Mouse (Mus musculus): ENCODE measurements around the gene Mdh1b. TPM values are rescaled to one million over a fixed set of nuclear protein-coding genes. Genes with fewer than 3 reads are reported as not detected.

Gene Mdh1b
- total and polyA plus RNA-seq, 3 experiments, result 0.13 to 0.49 (median 0.46) TPM

GRCm38 (mm10) chr1:63776902-63777630 is 46.9 kb upstream of the Mdh1b start:
- no peak for TF ChIP-seq EP300 (IDR thresholded peaks at IDR 0.05; ENCODE audit: low read length)
- no peak for TF ChIP-seq MXI1 (IDR thresholded peaks at IDR 0.05; ENCODE audit: low read depth, low read length)
- TF ChIP-seq RAD21 (IDR thresholded peaks at IDR 0.05; ENCODE audit: low read depth, low read length), result no peak
- TF ChIP-seq KAT2A (IDR thresholded peaks at IDR 0.05; ENCODE audit: insufficient replicate concordance, low read length), result no peak
- no peak for TF ChIP-seq ZMIZ1 (IDR thresholded peaks at IDR 0.05; ENCODE audit: low read depth, low read length)
- TF ChIP-seq MYC (IDR thresholded peaks at IDR 0.05; ENCODE audit: low read depth, low read length), result no peak
- no peak for TF ChIP-seq RCOR1 (conservative IDR thresholded peaks at IDR 0.05; ENCODE audit: low read depth, low read length)
- no peak for TF ChIP-seq USF1 (IDR thresholded peaks at IDR 0.05; ENCODE audit: low read depth, low read length)
- no peak for TF ChIP-seq MAFK (IDR thresholded peaks at IDR 0.05; ENCODE audit: insufficient replicate concordance, low read length)
- no peak for TF ChIP-seq PAX5 (IDR thresholded peaks at IDR 0.05; ENCODE audit: low read length)
- no peak for TF ChIP-seq ZKSCAN1 (IDR thresholded peaks at IDR 0.05; ENCODE audit: borderline replicate concordance, low read depth, low read length)
- TF ChIP-seq HCFC1 (IDR thresholded peaks at IDR 0.05; ENCODE audit: low read depth, low read length), result no peak
- no peak for TF ChIP-seq CTCF (conservative IDR thresholded peaks at IDR 0.05 in 1 of 2, IDR thresholded peaks at IDR 0.05 in 1 of 2; ENCODE audit: low read depth in 2 of 2, low read length in 2 of 2)
- no peak for TF ChIP-seq SIN3A (IDR thresholded peaks at IDR 0.05; ENCODE audit: low read length)
- TF ChIP-seq CHD2 (IDR thresholded peaks at IDR 0.05; ENCODE audit: low read length), result no peak
- TF ChIP-seq ZC3H11A (IDR thresholded peaks at IDR 0.05; ENCODE audit: low read depth, low read length), result no peak

GRCm38 (mm10) chr1:63776396-63776795 is 46.3 kb upstream of the Mdh1b start:
- H3K27me3 ChIP-seq (replicated peaks), result no peaks in the 10 kb centered on the region
- dilution Hi-C loops (cut with MboI; ENCODE audit: extremely low pct_ligation_motif_present, extremely low pct_unique_long_range_greater_than_20kb, low sequenced_read_pairs) (no loop called here), in situ Hi-C loops (cut with MboI; ENCODE audit: low pct_ligation_motif_present, low pct_unique_long_range_greater_than_20kb, low sequenced_read_pairs) (no loop called here)
- no peak overlapping the region for H3K4me3 ChIP-seq (replicated peaks in 1 of 3; ENCODE audit: low read depth in 2 of 3, low read length in 2 of 3, poor library complexity in 1 of 3)
- DNase-seq (ENCODE audit: extremely low read depth), result no peak
- H3K4me2 ChIP-seq (ENCODE audit: insufficient read depth, low read depth, poor library complexity, severe bottlenecking), result no peak overlapping the region
- no peak overlapping the region for H3K27ac ChIP-seq (ENCODE audit: insufficient read depth, low read depth)
- H3K9ac ChIP-seq (ENCODE audit: insufficient read depth, low read depth), result no peak overlapping the region
- H3K36me3 ChIP-seq (replicated peaks in 1 of 2; ENCODE audit: control insufficient read depth in 1 of 2, insufficient read depth in 1 of 2, low read length in 1 of 2), result no peaks in the 10 kb centered on the region
- H3K4me1 ChIP-seq (ENCODE audit: control insufficient read depth in 1 of 2, insufficient read depth in 2 of 2), result peaks cover 0 to 3% of the 10 kb centered on the region in 2 experiments; a peak in 1 of 4 replicates
- no peaks in the 10 kb centered on the region for H3K9me3 ChIP-seq (replicated peaks; ENCODE audit: low read length)
- no peak for TF ChIP-seq MAZ (IDR thresholded peaks at IDR 0.05; ENCODE audit: low read depth, low read length)
- no peak for TF ChIP-seq ELF1 (IDR thresholded peaks at IDR 0.05; ENCODE audit: low read depth, low read length)
- no peak for TF ChIP-seq KAT2A (IDR thresholded peaks at IDR 0.05; ENCODE audit: insufficient replicate concordance, low read length)
- TF ChIP-seq BHLHE40 (IDR thresholded peaks at IDR 0.05; ENCODE audit: low read depth, low read length), result no peak
- TF ChIP-seq CHD1 (IDR thresholded peaks at IDR 0.05; ENCODE audit: low read depth, low read length), result no peak
- TF ChIP-seq CHD2 (IDR thresholded peaks at IDR 0.05; ENCODE audit: low read length), result no peak
- TF ChIP-seq JUN (IDR thresholded peaks at IDR 0.05; ENCODE audit: insufficient read depth, low read depth, low read length), result no peak
- no peak for TF ChIP-seq POLR2A (IDR thresholded peaks at IDR 0.05; ENCODE audit: low read depth, low read length)
- TF ChIP-seq SMC3 (IDR thresholded peaks at IDR 0.05; ENCODE audit: low read depth, low read length), result no peak
- no peak for TF ChIP-seq MAX (IDR thresholded peaks at IDR 0.05; ENCODE audit: low read length)
- TF ChIP-seq PAX5 (IDR thresholded peaks at IDR 0.05; ENCODE audit: low read length), result no peak
- no peak for TF ChIP-seq USF2 (conservative IDR thresholded peaks at IDR 0.05; ENCODE audit: low read depth, low read length)
- no peak for TF ChIP-seq UBTF (IDR thresholded peaks at IDR 0.05; ENCODE audit: low read depth, low read length)
- no peak for TF ChIP-seq RAD21 (IDR thresholded peaks at IDR 0.05; ENCODE audit: low read depth, low read length)
- no peak for TF ChIP-seq ETS1 (conservative IDR thresholded peaks at IDR 0.05; ENCODE audit: low read depth, low read length)
- no peak for TF ChIP-seq MXI1 (IDR thresholded peaks at IDR 0.05; ENCODE audit: low read depth, low read length)
- H3K79me2 ChIP-seq (replicated peaks; ENCODE audit: control insufficient read depth, extremely low read depth, insufficient read depth, poor library complexity, severe bottlenecking), result no peaks in the 10 kb centered on the region

More at GRCm38 (mm10) chr1:63776902-63777630, 46.9 kb upstream of the Mdh1b start:
- Histone ChIP-seq H3K4me1 (ENCODE audit: control insufficient read depth in 1 of 2, insufficient read depth in 2 of 2) (peaks cover 0 to 3% of the 10 kb centered on the region in 2 experiments; a peak in 1 of 4 replicates), H3K9ac (ENCODE audit: insufficient read depth, low read depth) (no peak overlapping the region), H3K79me2 (replicated peaks; ENCODE audit: control insufficient read depth, extremely low read depth, insufficient read depth, poor library complexity, severe bottlenecking) (no peaks in the 10 kb centered on the region), H3K27me3 (replicated peaks) (no peaks in the 10 kb centered on the region), H3K9me3 (replicated peaks; ENCODE audit: low read length) (no peaks in the 10 kb centered on the region), H3K4me2 (ENCODE audit: insufficient read depth, low read depth, poor library complexity, severe bottlenecking) (no peak overlapping the region), H3K4me3 (replicated peaks in 1 of 3; ENCODE audit: low read depth in 2 of 3, low read length in 2 of 3, poor library complexity in 1 of 3) (no peak overlapping the region), H3K27ac (ENCODE audit: insufficient read depth, low read depth) (no peak overlapping the region), H3K36me3 (replicated peaks in 1 of 2; ENCODE audit: control insufficient read depth in 1 of 2, insufficient read depth in 1 of 2, low read length in 1 of 2) (no peaks in the 10 kb centered on the region)
- dilution Hi-C loops (cut with MboI; ENCODE audit: extremely low pct_ligation_motif_present, extremely low pct_unique_long_range_greater_than_20kb, low sequenced_read_pairs), result no loop called here
- no peak for DNase-seq (ENCODE audit: extremely low read depth)
- in situ Hi-C loops (cut with MboI; ENCODE audit: low pct_ligation_motif_present, low pct_unique_long_range_greater_than_20kb, low sequenced_read_pairs), result no loop called here
